Mouse (Mus musculus): ENCODE measurements around the gene Krtap10-10. TPM values are rescaled to one million over a fixed set of nuclear protein-coding genes. Genes with fewer than 3 reads are reported as not detected.

Gene Krtap10-10
- polyA plus RNA-seq, 1 experiment, result not detected

DNA sequence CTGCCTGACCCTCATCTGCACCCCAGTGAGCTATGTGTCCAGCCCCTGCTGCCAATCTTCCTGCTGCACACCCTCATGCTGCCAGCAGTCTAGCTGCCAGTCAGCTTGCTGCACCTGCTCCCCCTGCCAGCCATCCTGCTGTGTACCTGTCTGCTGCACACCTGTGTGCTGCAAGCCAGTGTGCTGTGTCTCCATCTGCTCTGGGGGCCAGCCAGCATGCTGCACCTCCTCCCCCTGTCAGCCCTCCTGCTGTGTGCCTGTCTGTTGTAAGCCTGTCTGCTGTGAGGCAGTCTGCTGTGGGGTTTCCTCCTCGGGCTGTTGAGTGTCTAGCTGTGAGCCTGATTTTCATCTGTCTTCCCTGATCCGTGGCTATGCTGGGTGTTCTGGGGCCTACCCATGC lies 11.2 kb downstream of the Krtap10-10 start:
- Histone ChIP-seq H3ac (ENCODE audit: control insufficient read depth, insufficient read length) (no peak overlapping the region), H3K79me2 (ENCODE audit: control insufficient read depth, insufficient read depth) (no peaks in the 10 kb centered on the region), H3K4me2 (ENCODE audit: low read depth) (no peak overlapping the region), H3K36me3 (ENCODE audit: control insufficient read depth, insufficient read depth) (no peaks in the 10 kb centered on the region), H3K4me3 (no peak overlapping the region), H3K27me3 (ENCODE audit: control insufficient read depth, insufficient read depth, insufficient read length) (no peaks in the 10 kb centered on the region)
- no peak for TF ChIP-seq MYOG (IDR thresholded peaks at IDR 0.05; ENCODE audit: control insufficient read depth in 1 of 3, insufficient read depth in 1 of 3, insufficient read length in 2 of 3, low read depth in 2 of 3)
- no peak for TF ChIP-seq MAX (IDR thresholded peaks at IDR 0.05; ENCODE audit: low read depth)
- TF ChIP-seq TCF3 (IDR thresholded peaks at IDR 0.05; ENCODE audit: insufficient read length, low read depth), result no peak
- TF ChIP-seq POLR2AphosphoS2 (IDR thresholded peaks at IDR 0.05; ENCODE audit: insufficient read length, low read depth), result no peak
- TF ChIP-seq USF1 (IDR thresholded peaks at IDR 0.05; ENCODE audit: low read depth), result no peak
- TF ChIP-seq SRF (IDR thresholded peaks at IDR 0.05; ENCODE audit: control insufficient read depth, insufficient read length, low read depth), result no peak
- TF ChIP-seq CEBPB (IDR thresholded peaks at IDR 0.05; ENCODE audit: insufficient read depth, poor library complexity, severe bottlenecking), result no peak
- TF ChIP-seq POLR2A (IDR thresholded peaks at IDR 0.05; ENCODE audit: insufficient read length, low read depth), result no peak
- no peak for TF ChIP-seq REST (IDR thresholded peaks at IDR 0.05; ENCODE audit: insufficient read depth, insufficient read length)
- TF ChIP-seq TCF12 (IDR thresholded peaks at IDR 0.05; ENCODE audit: insufficient read depth, poor library complexity, severe bottlenecking), result no peak
- TF ChIP-seq E2F4 (IDR thresholded peaks at IDR 0.05; ENCODE audit: insufficient read depth), result no peak
- no peak for TF ChIP-seq MYOD1 (IDR thresholded peaks at IDR 0.05; ENCODE audit: control insufficient read depth in 1 of 3, insufficient read length in 2 of 3, low read depth in 2 of 3)

DNA sequence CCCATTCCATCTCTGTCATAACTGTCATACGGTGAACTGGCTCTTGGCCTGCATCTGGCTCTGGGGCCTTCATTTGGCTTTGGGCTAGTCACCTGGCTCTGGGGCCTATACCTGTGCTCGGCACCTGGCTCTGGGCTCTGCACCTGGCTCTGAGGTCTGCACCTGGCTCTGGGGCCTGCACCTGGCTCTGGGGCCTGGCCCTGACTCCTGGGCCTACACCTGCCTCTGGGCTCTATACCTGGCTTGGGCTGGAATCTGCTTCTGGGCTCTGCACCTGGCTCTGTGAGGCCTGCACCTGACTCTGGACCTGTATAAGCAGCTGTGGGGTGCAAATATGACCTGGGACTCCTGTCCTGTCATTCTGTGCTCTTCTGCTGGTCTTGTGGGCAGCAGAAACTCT lies 11.8 kb downstream of the Krtap10-10 start:
- TF ChIP-seq E2F4 (IDR thresholded peaks at IDR 0.05; ENCODE audit: insufficient read depth) (no peak), TCF3 (IDR thresholded peaks at IDR 0.05; ENCODE audit: insufficient read length, low read depth) (no peak), SRF (IDR thresholded peaks at IDR 0.05; ENCODE audit: control insufficient read depth, insufficient read length, low read depth) (no peak), MYOD1 (IDR thresholded peaks at IDR 0.05; ENCODE audit: control insufficient read depth in 1 of 3, insufficient read length in 2 of 3, low read depth in 2 of 3) (no peak), MYOG (IDR thresholded peaks at IDR 0.05; ENCODE audit: control insufficient read depth in 1 of 3, insufficient read depth in 1 of 3, insufficient read length in 2 of 3, low read depth in 2 of 3) (no peak), TCF12 (IDR thresholded peaks at IDR 0.05; ENCODE audit: insufficient read depth, poor library complexity, severe bottlenecking) (no peak), REST (IDR thresholded peaks at IDR 0.05; ENCODE audit: insufficient read depth, insufficient read length) (no peak), MAX (IDR thresholded peaks at IDR 0.05; ENCODE audit: low read depth) (no peak), POLR2AphosphoS2 (IDR thresholded peaks at IDR 0.05; ENCODE audit: insufficient read length, low read depth) (no peak), POLR2A (IDR thresholded peaks at IDR 0.05; ENCODE audit: insufficient read length, low read depth) (no peak), USF1 (IDR thresholded peaks at IDR 0.05; ENCODE audit: low read depth) (no peak), CEBPB (IDR thresholded peaks at IDR 0.05; ENCODE audit: insufficient read depth, poor library complexity, severe bottlenecking) (no peak)
- no peak overlapping the region for H3K4me2 ChIP-seq (ENCODE audit: low read depth)
- no peaks in the 10 kb centered on the region for H3K36me3 ChIP-seq (ENCODE audit: control insufficient read depth, insufficient read depth)
- no peak overlapping the region for H3K4me3 ChIP-seq
- H3K27me3 ChIP-seq (ENCODE audit: control insufficient read depth, insufficient read depth, insufficient read length), result no peaks in the 10 kb centered on the region
- H3K79me2 ChIP-seq (ENCODE audit: control insufficient read depth, insufficient read depth), result no peaks in the 10 kb centered on the region
- no peak overlapping the region for H3ac ChIP-seq (ENCODE audit: control insufficient read depth, insufficient read length)

DNA sequence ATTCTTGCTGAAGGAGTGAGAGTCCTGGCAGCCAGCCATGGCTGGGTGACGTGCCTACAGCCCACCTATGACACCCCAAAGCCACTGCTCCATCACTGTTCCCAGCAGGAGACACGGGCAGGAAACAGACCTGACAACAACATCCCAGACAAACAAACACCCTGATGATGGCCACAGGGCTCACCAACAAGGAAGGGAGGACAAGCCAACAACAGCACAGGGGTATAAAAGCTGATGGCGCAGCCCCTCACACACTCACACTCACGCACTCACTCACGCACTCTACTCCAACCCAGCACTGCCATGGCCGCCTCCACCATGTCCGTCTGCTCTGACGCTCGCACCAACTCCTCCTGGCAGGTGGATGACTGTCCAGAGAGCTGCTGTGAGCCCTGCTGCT lies 16.8 kb downstream of the Krtap10-10 start, which contains the start of gene Gm10318:
TSS of gene Gm10318 (plus strand) at position 301 of the 400 bp plus-strand sequence.
- no peaks in the 10 kb centered on the region for H3K36me3 ChIP-seq (ENCODE audit: control insufficient read depth, insufficient read depth)
- no peaks in the 10 kb centered on the region for H3K79me2 ChIP-seq (ENCODE audit: control insufficient read depth, insufficient read depth)
- H3K4me3 ChIP-seq, result no peak within 1 kb of the TSS
- H3ac ChIP-seq (ENCODE audit: control insufficient read depth, insufficient read length), result no peak within 1 kb of the TSS
- TF ChIP-seq MYOG (IDR thresholded peaks at IDR 0.05; ENCODE audit: control insufficient read depth in 1 of 3, insufficient read depth in 1 of 3, insufficient read length in 2 of 3, low read depth in 2 of 3) (no peak), MYOD1 (IDR thresholded peaks at IDR 0.05; ENCODE audit: control insufficient read depth in 1 of 3, insufficient read length in 2 of 3, low read depth in 2 of 3) (no peak), REST (IDR thresholded peaks at IDR 0.05; ENCODE audit: insufficient read depth, insufficient read length) (no peak), TCF3 (IDR thresholded peaks at IDR 0.05; ENCODE audit: insufficient read length, low read depth) (no peak), MAX (IDR thresholded peaks at IDR 0.05; ENCODE audit: low read depth) (no peak)
- no peak within 1 kb of the TSS for H3K4me2 ChIP-seq (ENCODE audit: low read depth)
- peaks cover 13% of the 10 kb centered on the region for H3K27me3 ChIP-seq (ENCODE audit: control insufficient read depth, insufficient read depth, insufficient read length)

GRCm38 (mm10) chr10:77861675-77862074 lies 25.9 kb downstream of the Krtap10-10 start, which contains the start of gene Gm3285:
TSS of gene Gm3285 (plus strand) at chr10:77861975.
- no peak within 1 kb of the TSS for H3K4me3 ChIP-seq
- no peak for TF ChIP-seq MAX (IDR thresholded peaks at IDR 0.05; ENCODE audit: low read depth)
- TF ChIP-seq E2F4 (IDR thresholded peaks at IDR 0.05; ENCODE audit: insufficient read depth), result no peak
- TF ChIP-seq TCF12 (IDR thresholded peaks at IDR 0.05; ENCODE audit: insufficient read depth, poor library complexity, severe bottlenecking), result no peak
- no peak for TF ChIP-seq CEBPB (IDR thresholded peaks at IDR 0.05; ENCODE audit: insufficient read depth, poor library complexity, severe bottlenecking)
- no peak for TF ChIP-seq MYOD1 (IDR thresholded peaks at IDR 0.05; ENCODE audit: control insufficient read depth in 1 of 3, insufficient read length in 2 of 3, low read depth in 2 of 3)
- no peak for TF ChIP-seq SRF (IDR thresholded peaks at IDR 0.05; ENCODE audit: control insufficient read depth, insufficient read length, low read depth)
- no peak for TF ChIP-seq USF1 (IDR thresholded peaks at IDR 0.05; ENCODE audit: low read depth)
- no peak for TF ChIP-seq REST (IDR thresholded peaks at IDR 0.05; ENCODE audit: insufficient read depth, insufficient read length)
- no peak for TF ChIP-seq MYOG (IDR thresholded peaks at IDR 0.05; ENCODE audit: control insufficient read depth in 1 of 3, insufficient read depth in 1 of 3, insufficient read length in 2 of 3, low read depth in 2 of 3)
- no peak for TF ChIP-seq TCF3 (IDR thresholded peaks at IDR 0.05; ENCODE audit: insufficient read length, low read depth)
- TF ChIP-seq POLR2AphosphoS2 (IDR thresholded peaks at IDR 0.05; ENCODE audit: insufficient read length, low read depth), result no peak
- TF ChIP-seq POLR2A (IDR thresholded peaks at IDR 0.05; ENCODE audit: insufficient read length, low read depth), result no peak
- no peaks in the 10 kb centered on the region for H3K79me2 ChIP-seq (ENCODE audit: control insufficient read depth, insufficient read depth)
- no peaks in the 10 kb centered on the region for H3K36me3 ChIP-seq (ENCODE audit: control insufficient read depth, insufficient read depth)
- H3K27me3 ChIP-seq (ENCODE audit: control insufficient read depth, insufficient read depth, insufficient read length), result peaks cover 7% of the 10 kb centered on the region
- H3K4me2 ChIP-seq (ENCODE audit: low read depth), result no peak within 1 kb of the TSS
- no peak within 1 kb of the TSS for H3ac ChIP-seq (ENCODE audit: control insufficient read depth, insufficient read length)

All from myocyte (in vitro differentiated cells).